Mouse (Mus musculus): ENCODE measurements around the gene Slco2b1. TPM values are rescaled to one million over a fixed set of nuclear protein-coding genes. Genes with fewer than 3 reads are reported as not detected.

Slco2b1 gene
- polyA plus RNA-seq, 2 experiments = 0.11 to 0.12 TPM

DNA sequence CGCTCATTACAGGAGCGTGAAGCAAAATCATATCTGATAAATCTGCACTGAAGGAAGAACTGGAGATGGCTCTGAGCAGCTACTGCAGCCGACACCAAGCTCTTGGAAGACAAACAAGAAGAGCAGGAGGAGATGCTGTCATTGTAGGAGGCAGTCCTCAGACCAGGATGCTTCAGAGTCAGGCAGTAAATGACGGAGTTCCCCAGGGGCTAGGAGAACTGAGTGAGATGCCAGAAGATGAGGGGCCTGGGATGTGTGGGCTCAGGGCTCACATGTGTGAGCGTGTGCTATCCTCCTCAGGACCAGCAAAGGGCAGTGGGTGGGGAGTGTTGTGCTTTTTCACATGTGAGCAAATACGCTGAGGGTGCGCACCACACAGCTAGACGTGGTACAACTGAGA is 38.0 kb downstream of the Slco2b1 start:
- DNase-seq (ENCODE audit: low read depth in 3 of 3, low spot score in 3 of 3) (no peak), ATAC-seq (ENCODE audit: insufficient read depth) (no peak)
- H3K4me1 ChIP-seq (replicated peaks; ENCODE audit: control insufficient read depth in 2 of 2, insufficient read depth in 2 of 2, low read length in 1 of 2) = peaks cover 0 to 8% of the 10 kb centered on the region in 2 experiments; a peak in 2 of 4 replicates
- no peak overlapping the region for H3K9ac ChIP-seq (replicated peaks)
- no peak overlapping the region for H3K27ac ChIP-seq
- TF ChIP-seq CTCF (IDR thresholded peaks at IDR 0.05; ENCODE audit: low read depth) (no peak), EP300 (IDR thresholded peaks at IDR 0.05; ENCODE audit: low read depth) (no peak)
- H3K4me3 ChIP-seq (ENCODE audit: insufficient read depth in 1 of 2, low read depth in 2 of 2, low read length in 2 of 2) = no peak overlapping the region
- WGBS (ENCODE audit: insufficient replicate concordance) = 65% methylated on average over 8 of the region's 8 CpGs
- no peaks in the 10 kb centered on the region for H3K9me3 ChIP-seq (ENCODE audit: control insufficient read depth, low read length)
- H3K4me2 ChIP-seq (ENCODE audit: low read depth) = no peak overlapping the region
- H3K36me3 ChIP-seq (replicated peaks; ENCODE audit: control insufficient read depth, insufficient read depth, low read depth) = no peaks in the 10 kb centered on the region
- no peaks in the 10 kb centered on the region for H3K27me3 ChIP-seq (ENCODE audit: control insufficient read depth, insufficient read depth, low read length)

DNA sequence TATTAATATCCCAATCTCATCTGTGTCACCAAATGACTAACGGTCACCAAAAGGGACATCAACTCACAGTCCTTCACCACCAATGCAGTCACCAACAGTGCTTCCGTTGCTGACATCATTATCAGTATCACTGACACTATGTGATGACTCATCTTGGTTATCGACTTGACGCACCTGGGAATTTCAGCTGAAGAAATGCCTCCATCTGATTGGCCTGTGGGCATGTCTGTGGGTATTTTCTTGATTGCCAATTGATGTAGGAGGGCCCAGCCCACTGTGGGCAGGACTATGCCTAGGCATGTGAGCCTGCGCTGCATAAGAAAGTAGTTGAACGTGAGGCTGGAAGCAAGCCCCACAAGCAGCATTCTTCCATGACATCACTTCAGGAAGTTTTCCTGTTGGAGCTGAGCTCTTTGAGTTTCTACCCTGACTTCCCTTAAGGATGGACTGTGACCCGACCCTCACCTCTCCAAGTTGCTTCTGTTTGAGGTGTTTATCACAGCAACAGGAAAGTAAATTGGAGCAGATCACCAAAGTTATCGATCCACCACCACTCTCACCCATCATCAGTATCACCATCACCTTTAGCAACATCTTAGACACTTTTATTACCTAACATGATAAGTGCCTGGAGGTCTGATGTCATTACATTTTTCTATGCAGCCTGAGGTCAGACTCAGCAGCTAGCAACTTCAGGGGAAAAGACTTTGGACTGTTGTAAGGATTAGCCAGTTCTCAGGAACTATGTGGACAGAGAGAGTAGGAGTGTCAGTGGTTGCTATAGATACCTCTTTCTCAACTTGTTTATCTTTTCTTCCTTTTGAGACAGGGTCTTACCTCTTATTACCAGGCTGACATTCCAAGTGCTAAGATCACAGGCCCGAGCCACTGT is 39.4 kb downstream of the Slco2b1 start:
- no peak overlapping the region for H3K4me3 ChIP-seq (ENCODE audit: insufficient read depth in 1 of 2, low read depth in 2 of 2, low read length in 2 of 2)
- WGBS (ENCODE audit: insufficient replicate concordance) = 56% methylated on average over 9 of the region's 9 CpGs
- TF ChIP-seq EP300 (IDR thresholded peaks at IDR 0.05; ENCODE audit: low read depth) (peak; percentile 40), CTCF (IDR thresholded peaks at IDR 0.05; ENCODE audit: low read depth) (no peak)
- no peak overlapping the region for H3K27ac ChIP-seq
- H3K4me2 ChIP-seq (ENCODE audit: low read depth) = no peak overlapping the region
- peaks cover 0 to 8% of the 10 kb centered on the region in 2 experiments; a peak in 2 of 4 replicates for H3K4me1 ChIP-seq (replicated peaks; ENCODE audit: control insufficient read depth in 2 of 2, insufficient read depth in 2 of 2, low read length in 1 of 2)
- H3K36me3 ChIP-seq (replicated peaks; ENCODE audit: control insufficient read depth, insufficient read depth, low read depth) = no peaks in the 10 kb centered on the region
- DNase-seq (ENCODE audit: low read depth in 3 of 3, low spot score in 3 of 3) (peak; percentile 23 to 44 (median 30)), ATAC-seq (ENCODE audit: insufficient read depth) (peak; percentile 35; the same call in 1 of the 2 replicates)
- no peak overlapping the region for H3K9ac ChIP-seq (replicated peaks)
- no peaks in the 10 kb centered on the region for H3K9me3 ChIP-seq (ENCODE audit: control insufficient read depth, low read length)
- no peaks in the 10 kb centered on the region for H3K27me3 ChIP-seq (ENCODE audit: control insufficient read depth, insufficient read depth, low read length)

DNA sequence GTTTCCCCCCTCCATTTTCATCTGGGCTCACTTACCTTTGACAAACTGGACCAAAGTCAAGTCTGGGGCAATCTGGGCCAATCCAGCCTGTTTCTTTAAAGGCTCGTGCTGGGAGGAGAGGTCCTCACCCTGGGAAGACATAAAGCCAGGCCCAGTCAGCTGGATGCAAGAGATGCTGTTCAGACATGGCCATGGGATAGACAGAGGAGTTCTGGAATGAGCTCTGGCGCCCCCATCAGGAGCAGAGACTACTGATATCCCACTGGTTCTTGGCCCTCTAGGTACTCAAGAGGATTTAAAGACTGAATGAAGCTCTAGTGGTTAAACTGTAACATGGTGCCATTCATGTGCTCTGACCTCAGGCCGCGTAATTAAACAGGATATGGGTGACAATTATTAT is 40.2 kb downstream of the Slco2b1 start:
- TF ChIP-seq EP300 (IDR thresholded peaks at IDR 0.05; ENCODE audit: low read depth) = no peak
- peak; percentile 39 for TF ChIP-seq CTCF (IDR thresholded peaks at IDR 0.05; ENCODE audit: low read depth)
- no peaks in the 10 kb centered on the region for H3K36me3 ChIP-seq (replicated peaks; ENCODE audit: control insufficient read depth, insufficient read depth, low read depth)
- no peak overlapping the region for H3K9ac ChIP-seq (replicated peaks)
- no peaks in the 10 kb centered on the region for H3K27me3 ChIP-seq (ENCODE audit: control insufficient read depth, insufficient read depth, low read length)
- no peak overlapping the region for H3K4me3 ChIP-seq (ENCODE audit: insufficient read depth in 1 of 2, low read depth in 2 of 2, low read length in 2 of 2)
- no peak for DNase-seq (ENCODE audit: low read depth in 3 of 3, low spot score in 3 of 3)
- H3K9me3 ChIP-seq (ENCODE audit: control insufficient read depth, low read length) = no peaks in the 10 kb centered on the region
- peaks cover 0 to 8% of the 10 kb centered on the region in 2 experiments; a peak in 2 of 4 replicates for H3K4me1 ChIP-seq (replicated peaks; ENCODE audit: control insufficient read depth in 2 of 2, insufficient read depth in 2 of 2, low read length in 1 of 2)
- ATAC-seq (ENCODE audit: insufficient read depth) = no peak
- WGBS (ENCODE audit: insufficient replicate concordance) = 53% methylated on average over 4 of the region's 4 CpGs
- H3K4me2 ChIP-seq (ENCODE audit: low read depth) = no peak overlapping the region
- H3K27ac ChIP-seq = no peak overlapping the region

DNA sequence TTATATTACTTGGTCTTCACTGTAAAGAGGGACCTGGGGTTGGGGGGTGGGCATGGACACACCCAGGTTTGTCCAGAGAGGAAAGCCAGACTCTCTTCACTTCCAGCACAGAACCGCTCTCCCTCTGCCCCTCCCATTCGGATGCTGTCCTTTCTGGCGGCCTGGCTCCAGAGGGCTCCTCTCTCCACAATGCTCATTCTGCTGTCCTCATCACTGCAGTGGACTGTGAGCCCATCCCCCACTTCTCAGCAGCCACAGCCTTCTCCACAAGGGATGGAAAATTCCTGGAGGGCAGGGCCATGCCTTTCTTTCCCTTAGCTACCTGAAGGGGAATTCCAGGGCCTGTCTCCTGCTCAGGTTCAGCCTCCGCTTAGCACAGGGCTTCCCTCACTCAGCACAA is 42.3 kb downstream of the Slco2b1 start:
- DNase-seq (ENCODE audit: low read depth in 3 of 3, low spot score in 3 of 3) (no peak), ATAC-seq (ENCODE audit: insufficient read depth) (no peak)
- Histone ChIP-seq H3K27ac (no peak overlapping the region), H3K4me2 (ENCODE audit: low read depth) (no peak overlapping the region), H3K4me1 (replicated peaks; ENCODE audit: control insufficient read depth in 2 of 2, insufficient read depth in 2 of 2, low read length in 1 of 2) (peaks cover 0 to 8% of the 10 kb centered on the region in 2 experiments; a peak in 2 of 4 replicates), H3K27me3 (ENCODE audit: control insufficient read depth, insufficient read depth, low read length) (no peaks in the 10 kb centered on the region), H3K4me3 (ENCODE audit: insufficient read depth in 1 of 2, low read depth in 2 of 2, low read length in 2 of 2) (no peak overlapping the region), H3K9me3 (ENCODE audit: control insufficient read depth, low read length) (no peaks in the 10 kb centered on the region), H3K9ac (replicated peaks) (no peak overlapping the region), H3K36me3 (replicated peaks; ENCODE audit: control insufficient read depth, insufficient read depth, low read depth) (no peaks in the 10 kb centered on the region)
- TF ChIP-seq EP300 (IDR thresholded peaks at IDR 0.05; ENCODE audit: low read depth) (no peak), CTCF (IDR thresholded peaks at IDR 0.05; ENCODE audit: low read depth) (no peak)
- WGBS (ENCODE audit: insufficient replicate concordance) = 55% methylated on average over 4 of the region's 4 CpGs

DNA sequence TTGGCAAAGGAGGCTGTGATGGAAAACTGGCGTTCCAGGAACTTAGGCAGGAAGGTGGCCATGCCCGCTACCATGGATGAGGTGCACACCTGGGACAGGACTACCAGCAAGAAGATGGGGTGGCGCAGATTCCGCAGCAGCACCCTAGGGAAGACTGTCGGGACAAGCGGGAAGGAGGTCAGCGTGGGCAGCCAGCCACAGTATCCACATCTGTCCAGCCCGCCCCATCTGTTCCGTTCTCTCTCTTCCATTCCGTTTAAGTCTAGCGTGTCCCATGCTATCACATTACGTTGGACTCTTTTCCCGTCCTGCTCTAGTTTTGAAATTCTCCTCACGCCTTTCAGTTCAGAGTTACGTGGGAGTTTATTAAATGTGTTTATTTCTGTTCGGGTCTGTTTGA is 44.0 kb downstream of the Slco2b1 start:
- Histone ChIP-seq H3K27me3 (ENCODE audit: control insufficient read depth, insufficient read depth, low read length) (no peaks in the 10 kb centered on the region), H3K4me3 (ENCODE audit: insufficient read depth in 1 of 2, low read depth in 2 of 2, low read length in 2 of 2) (no peak overlapping the region), H3K27ac (no peak overlapping the region), H3K9ac (replicated peaks) (no peak overlapping the region), H3K9me3 (ENCODE audit: control insufficient read depth, low read length) (no peaks in the 10 kb centered on the region), H3K4me2 (ENCODE audit: low read depth) (no peak overlapping the region), H3K4me1 (replicated peaks; ENCODE audit: control insufficient read depth in 2 of 2, insufficient read depth in 2 of 2, low read length in 1 of 2) (peaks cover 0 to 8% of the 10 kb centered on the region in 2 experiments; a peak in 2 of 4 replicates), H3K36me3 (replicated peaks; ENCODE audit: control insufficient read depth, insufficient read depth, low read depth) (no peaks in the 10 kb centered on the region)
- 82% methylated on average over 16 of the region's 16 CpGs for WGBS (ENCODE audit: insufficient replicate concordance)
- TF ChIP-seq EP300 (IDR thresholded peaks at IDR 0.05; ENCODE audit: low read depth) (no peak), CTCF (IDR thresholded peaks at IDR 0.05; ENCODE audit: low read depth) (no peak)
- no peak for ATAC-seq (ENCODE audit: insufficient read depth)
- DNase-seq (ENCODE audit: low read depth in 3 of 3, low spot score in 3 of 3) = no peak
